Mouse (Mus musculus) limb, embryonic 11.5 days (tissue): ENCODE measurements around the gene Srxn1. TPM values are rescaled to one million over a fixed set of nuclear protein-coding genes. Genes with fewer than 3 reads are reported as not detected.

Experiments used
- ATAC-seq: fragments of 200-750 bp; cut with Nextera tagmentation; 2 replicates; pipeline ENCODE4 v1.8.0; 2017; ENCODE audit warnings: low read depth; ENCODE audit not compliant: insufficient number of reproducible peaks, low FRiP score, low TSS enrichment
- DNase-seq: peaks from one replicate; pipeline ENCODE4 v3.0.0-alpha.2; 2015; ENCODE audit warnings: low spot score
- H3K27ac ChIP-seq: fragments of 300-500 bp; sonication (generic); replicated peaks from 2 replicates; pipeline ENCODE4 v1.5.1; 2014; ENCODE audit warnings: low read depth, mild to moderate bottlenecking, low read length
- H3K27me3 ChIP-seq: fragments of 300-500 bp; sonication (generic); 2 replicates; pipeline ENCODE4 v1.6.1; 2014; ENCODE audit warnings: mild to moderate bottlenecking, low read length, mixed read lengths; ENCODE audit not compliant: control insufficient read depth, insufficient read depth
- H3K36me3 ChIP-seq: fragments of 300-500 bp; sonication (generic); 2 replicates; pipeline ENCODE4 v1.6.1; 2014; ENCODE audit warnings: mild to moderate bottlenecking, low read length, moderate library complexity, mixed read lengths; ENCODE audit not compliant: control insufficient read depth, insufficient read depth
- H3K4me1 ChIP-seq: fragments of 300-500 bp; sonication (generic); 2 replicates; pipeline ENCODE4 v1.6.1; 2014; ENCODE audit warnings: low read length, mixed read lengths; ENCODE audit not compliant: control insufficient read depth, insufficient read depth
- H3K4me2 ChIP-seq: fragments of 300-500 bp; sonication (generic); 2 replicates; pipeline ENCODE4 v1.6.1; 2014; ENCODE audit warnings: low read depth, mild to moderate bottlenecking, moderate library complexity; ENCODE audit not compliant: severe bottlenecking
- H3K4me3 ChIP-seq: fragments of 300-500 bp; sonication (generic); 2 replicates; pipeline ENCODE4 v1.5.1; 2014; ENCODE audit warnings: low read depth, low read length
- H3K9ac ChIP-seq: fragments of 300-500 bp; sonication (generic); 2 replicates; pipeline ENCODE4 v1.6.1; 2014; ENCODE audit warnings: mild to moderate bottlenecking, low read length
- H3K9me3 ChIP-seq: fragments of 300-500 bp; sonication (generic); 2 replicates; pipeline ENCODE4 v1.6.1; 2016; ENCODE audit warnings: low read length; ENCODE audit not compliant: control insufficient read depth
- WGBS: fragments of 180-500 bp; shearing (Covaris S2); extraction: QIAGEN DNeasy Blood & Tissue Kit; methylation state at CpG from one replicate; pipeline ENCODE4 v1.1.7; 2014; 5-methylcytosine and 5-hydroxymethylcytosine counted together
- polyA plus RNA-seq: library from polyadenylated mRNA; unstranded; fragments of >200 nt; fragmentation: Nextera tagmentation; extraction: Ambion mirVana; gene quantifications from 2 replicates; pipeline ENCODE4 v1.2.1, GENCODE M21; 2014

Gene Srxn1
- polyA plus RNA-seq, 1 experiment from 2014 or later: 8.9 TPM

DNA sequence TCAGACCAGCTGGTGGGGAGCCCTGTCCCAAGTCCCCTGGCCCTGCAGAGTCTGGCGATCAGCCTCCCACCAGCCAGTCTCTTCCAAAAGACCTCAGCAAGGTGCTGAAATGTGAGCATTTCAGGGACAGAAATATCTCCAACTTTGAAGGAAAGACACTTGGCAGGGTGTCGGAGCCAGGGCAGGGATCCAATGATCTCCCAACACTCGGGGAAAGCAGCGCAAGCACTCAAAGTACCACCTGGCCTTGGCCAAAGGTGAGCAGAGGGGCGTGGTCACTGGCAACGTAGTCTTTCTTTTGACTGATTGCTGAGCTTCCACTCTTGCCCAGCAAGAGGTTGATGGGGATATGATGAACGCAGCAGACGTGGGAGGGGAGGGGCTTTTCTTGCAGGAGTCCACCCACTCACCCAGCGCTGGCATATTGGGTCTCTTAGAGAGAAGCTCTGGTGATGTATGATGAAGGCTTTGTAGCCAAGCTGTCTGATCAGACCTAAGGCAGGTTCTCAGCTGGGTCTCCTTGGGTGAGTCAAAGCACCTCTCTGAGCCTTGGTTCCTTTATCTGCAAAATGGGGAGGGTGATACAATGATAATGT, 29.9 kb upstream of the Srxn1 start:
- 43% methylated on average over 9 of the region's 9 CpGs for WGBS
- no peak overlapping the region for H3K4me2 ChIP-seq
- no peak overlapping the region for H3K4me3 ChIP-seq
- ATAC-seq (no peak), DNase-seq (no peak)
- H3K27me3 ChIP-seq: peaks cover 17% of the 10 kb centered on the region
- no peak overlapping the region for H3K27ac ChIP-seq
- no peaks in the 10 kb centered on the region for H3K4me1 ChIP-seq
- no peak overlapping the region for H3K9ac ChIP-seq
- no peaks in the 10 kb centered on the region for H3K9me3 ChIP-seq
- H3K36me3 ChIP-seq: no peaks in the 10 kb centered on the region

DNA sequence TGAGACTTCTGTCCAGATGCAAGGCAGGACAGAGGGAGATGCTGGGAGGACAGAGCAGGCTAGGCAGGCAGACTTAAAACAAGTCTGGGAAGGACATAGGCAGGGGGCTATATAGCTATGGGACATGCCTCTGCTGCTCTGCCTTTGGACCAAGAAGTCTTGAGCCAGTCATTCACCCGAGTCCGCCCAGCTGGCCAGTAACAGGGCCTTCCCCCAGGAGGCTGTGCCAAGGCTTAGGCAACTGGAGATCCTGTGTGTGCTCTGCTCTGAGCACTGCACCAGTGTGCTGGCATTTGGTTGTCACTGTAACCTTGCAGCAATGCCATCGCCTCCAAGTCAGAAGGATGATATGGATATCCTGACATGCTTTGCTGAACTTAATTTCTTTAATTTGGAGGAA, 28.0 kb upstream of the Srxn1 start:
- DNase-seq (no peak), ATAC-seq (no peak)
- H3K4me2 ChIP-seq: no peak overlapping the region
- H3K27ac ChIP-seq: no peak overlapping the region
- WGBS: 62% methylated on average over 3 of the region's 3 CpGs
- H3K9me3 ChIP-seq: no peaks in the 10 kb centered on the region
- H3K4me1 ChIP-seq: peaks cover 12% of the 10 kb centered on the region
- no peaks in the 10 kb centered on the region for H3K36me3 ChIP-seq
- H3K4me3 ChIP-seq: no peak overlapping the region
- peaks cover 31% of the 10 kb centered on the region for H3K27me3 ChIP-seq
- H3K9ac ChIP-seq: no peak overlapping the region

DNA sequence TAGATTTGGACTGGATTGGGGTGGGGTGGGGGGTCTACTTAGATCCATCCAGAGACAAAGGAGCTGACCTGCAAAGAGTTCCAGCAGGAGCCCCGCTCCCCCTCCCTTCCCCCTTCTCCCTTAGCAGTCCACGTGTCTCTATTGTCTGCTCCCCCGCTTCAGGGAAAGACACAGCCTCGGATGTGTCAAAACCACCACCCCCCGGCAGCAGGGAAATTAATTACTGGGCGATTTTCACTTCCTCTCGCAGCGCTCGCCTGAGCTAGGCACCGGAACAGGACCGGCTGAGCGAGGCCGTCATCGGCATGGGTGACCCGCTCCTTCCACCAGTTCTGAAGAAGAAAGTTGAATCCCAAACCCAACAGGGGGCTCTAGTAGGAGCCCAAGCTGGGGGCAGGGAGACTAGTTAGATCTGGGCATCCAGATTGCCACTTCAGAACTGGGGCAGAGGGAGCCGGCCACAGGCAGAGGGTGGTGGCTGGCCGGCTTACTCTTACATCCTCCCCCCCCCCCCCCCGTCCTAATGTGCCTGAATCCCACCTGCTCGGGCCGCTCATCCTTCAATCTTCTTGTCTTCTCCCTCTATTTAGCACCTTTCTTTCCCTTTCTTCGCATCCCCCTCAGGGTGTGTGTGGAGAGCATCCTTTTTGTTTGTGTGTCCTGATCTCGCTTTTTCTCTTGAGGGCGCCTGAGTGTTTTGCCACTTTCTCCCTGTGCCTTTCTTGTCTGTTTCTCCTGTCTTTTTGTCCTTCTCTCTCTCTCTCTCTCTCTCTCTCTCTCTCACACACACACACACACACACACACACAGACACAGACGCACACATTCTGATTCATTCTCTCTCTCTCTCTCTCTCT, 24.4 kb upstream of the Srxn1 start, which contains the start of gene Scrt2:
Scrt2 (plus strand) TSS at position 845 of the 857 bp plus-strand sequence.
- Histone ChIP-seq H3K27ac (no peak within 1 kb of the TSS), H3K4me1 (peaks cover 12% of the 10 kb centered on the region), H3K4me3 (peak within 1 kb of the TSS; percentile 12), H3K36me3 (no peaks in the 10 kb centered on the region), H3K9ac (no peak within 1 kb of the TSS), H3K9me3 (no peaks in the 10 kb centered on the region), H3K4me2 (peak within 1 kb of the TSS; percentile 41), H3K27me3 (peaks cover 35% of the 10 kb centered on the region)
- ATAC-seq (no peak), DNase-seq (no peak)
- WGBS: under 1% methylated on average over 23 of the region's 24 CpGs

DNA sequence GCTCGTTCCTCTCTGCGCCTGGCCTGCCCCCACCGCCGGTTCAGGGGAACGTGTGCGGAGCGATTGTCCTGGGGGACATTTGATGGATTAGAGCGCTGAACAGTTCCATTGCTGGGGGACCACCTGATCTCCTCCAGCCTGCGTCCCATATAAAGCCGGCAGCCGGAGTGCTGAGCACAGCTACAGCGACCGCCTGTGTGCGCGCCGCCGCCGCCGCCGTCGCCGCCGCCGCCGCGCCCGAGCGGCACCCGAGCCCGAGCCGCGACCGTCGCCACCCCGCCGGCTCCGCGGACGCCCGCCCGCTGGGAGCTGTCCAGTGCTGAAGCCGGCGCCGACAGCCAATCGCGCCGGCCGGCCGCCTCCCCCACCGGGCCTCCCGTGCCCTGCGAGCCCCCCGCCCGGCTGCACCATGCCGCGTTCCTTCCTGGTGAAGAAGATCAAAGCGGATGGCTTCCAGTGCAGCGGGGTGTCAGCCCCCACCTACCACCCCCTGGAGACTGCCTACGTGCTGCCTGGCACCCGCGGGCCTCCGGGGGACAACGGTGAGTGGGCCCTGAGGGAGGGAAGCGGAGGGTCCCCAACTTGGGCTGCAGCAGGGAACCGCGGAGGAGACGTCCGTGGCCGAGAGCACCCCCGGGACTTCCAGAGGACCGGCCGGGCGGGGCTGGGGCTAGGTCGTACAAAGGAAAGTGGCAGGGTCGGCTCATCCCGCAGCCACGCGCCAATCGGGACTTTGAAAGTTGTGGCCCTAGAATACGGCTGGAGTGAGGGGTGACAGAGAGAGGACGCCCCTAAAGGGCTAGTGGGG, 23.5 kb upstream of the Srxn1 start:
- no peaks in the 10 kb centered on the region for H3K9me3 ChIP-seq
- H3K36me3 ChIP-seq: no peaks in the 10 kb centered on the region
- H3K4me3 ChIP-seq: peak overlapping the region; percentile 12
- H3K9ac ChIP-seq: no peak overlapping the region
- WGBS: under 1% methylated on average over 64 of the region's 81 CpGs
- peak overlapping the region; percentile 41 for H3K4me2 ChIP-seq
- ATAC-seq (peak; percentile 75), DNase-seq (peak; percentile 90)
- H3K27ac ChIP-seq: no peak overlapping the region
- peaks cover 35% of the 10 kb centered on the region for H3K27me3 ChIP-seq
- H3K4me1 ChIP-seq: peaks cover 12% of the 10 kb centered on the region

DNA sequence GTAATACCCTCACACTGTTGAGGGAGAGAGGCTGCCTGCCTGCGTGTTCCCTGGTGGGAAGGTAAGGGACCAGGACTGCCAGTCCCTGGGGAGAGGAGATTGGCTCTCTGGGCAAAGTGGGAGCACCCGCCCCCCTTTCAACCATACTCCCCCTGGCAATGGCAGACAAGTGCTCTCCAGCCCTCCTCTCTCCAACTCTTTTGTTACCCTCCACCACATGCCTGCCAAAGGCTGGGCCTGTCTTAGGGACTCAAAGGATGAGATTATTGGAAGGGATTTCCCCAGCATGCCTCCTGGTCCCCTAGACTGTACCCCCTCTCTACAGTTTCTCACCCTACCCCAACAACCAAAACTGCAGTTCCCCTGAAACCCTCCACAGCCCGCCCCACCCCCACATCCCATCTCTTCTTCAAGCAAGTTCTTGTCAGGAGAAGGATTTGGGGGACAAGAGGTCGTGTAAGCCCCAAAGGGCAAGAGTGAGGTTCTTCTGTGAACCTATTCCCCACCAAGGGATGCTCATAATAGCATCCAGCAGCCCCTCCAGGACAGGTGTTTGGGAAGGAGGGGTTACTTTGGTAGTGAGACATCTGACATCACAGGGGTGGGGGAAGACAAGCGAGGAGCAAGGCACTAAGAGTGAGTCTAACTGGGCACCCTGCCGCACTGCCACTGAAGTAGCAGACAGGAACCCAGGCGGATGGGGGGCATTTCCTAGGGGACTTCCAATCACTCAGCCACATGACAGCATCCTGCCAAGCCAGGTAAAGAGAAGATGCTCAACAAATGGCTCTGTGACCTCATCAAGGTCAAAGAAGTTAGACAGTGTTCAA, 22.6 kb upstream of the Srxn1 start:
- ATAC-seq (peak; percentile 22; the same call in 1 of the 2 replicates), DNase-seq (no peak)
- Histone ChIP-seq H3K36me3 (no peaks in the 10 kb centered on the region), H3K9me3 (no peaks in the 10 kb centered on the region), H3K4me3 (no peak overlapping the region), H3K4me2 (no peak overlapping the region), H3K27ac (no peak overlapping the region), H3K27me3 (peaks cover 37% of the 10 kb centered on the region), H3K4me1 (peaks cover 12% of the 10 kb centered on the region), H3K9ac (no peak overlapping the region)
- 16% methylated on average over 7 of the region's 7 CpGs for WGBS

DNA sequence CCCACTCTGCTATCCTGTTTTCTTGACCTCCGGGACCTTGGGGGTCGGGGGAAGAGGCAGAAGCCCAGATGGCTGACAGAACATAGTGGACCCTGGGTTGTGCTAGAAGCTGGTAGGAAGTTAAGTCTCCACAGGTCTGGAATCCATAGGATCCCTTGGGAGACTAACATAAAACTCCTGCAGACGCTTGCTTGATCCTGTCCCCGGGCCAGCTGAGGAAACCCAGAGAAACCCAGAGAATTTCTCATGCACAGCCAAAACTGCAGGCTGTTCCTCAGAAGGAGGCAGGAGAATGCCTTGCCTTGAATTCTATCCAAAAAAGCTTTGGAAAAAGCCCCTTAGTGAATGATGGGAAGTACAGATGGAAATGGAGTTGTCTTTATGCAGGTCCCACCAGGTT, 21.9 kb upstream of the Srxn1 start:
- Histone ChIP-seq H3K9me3 (no peaks in the 10 kb centered on the region), H3K27ac (no peak overlapping the region), H3K4me3 (no peak overlapping the region), H3K27me3 (peaks cover 37% of the 10 kb centered on the region), H3K36me3 (no peaks in the 10 kb centered on the region), H3K9ac (no peak overlapping the region), H3K4me1 (peaks cover 12% of the 10 kb centered on the region), H3K4me2 (no peak overlapping the region)
- 74% methylated on average over 4 of the region's 4 CpGs for WGBS
- ATAC-seq (no peak), DNase-seq (no peak)

DNA sequence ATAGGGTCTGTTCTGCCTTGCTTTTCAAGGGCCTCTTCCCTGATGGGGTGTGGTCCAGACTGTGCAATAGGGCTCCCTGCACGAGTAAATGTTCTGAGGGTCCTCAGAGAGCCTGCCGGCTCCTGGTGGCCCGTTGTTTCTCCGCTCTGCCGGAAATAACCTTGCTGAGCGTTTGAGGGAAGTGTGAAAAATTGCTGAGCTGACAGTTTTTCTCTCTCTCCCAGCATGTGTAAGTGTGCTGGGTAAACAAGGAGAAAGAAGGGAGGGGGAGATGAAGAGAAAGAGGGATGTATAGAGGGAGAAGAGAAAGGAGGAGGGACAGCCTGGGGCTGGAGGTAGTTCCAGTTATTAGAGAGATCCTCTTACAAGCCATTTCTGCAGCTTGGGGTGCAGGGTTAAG, 21.0 kb upstream of the Srxn1 start:
- no peak overlapping the region for H3K27ac ChIP-seq
- ATAC-seq (no peak), DNase-seq (no peak)
- no peak overlapping the region for H3K9ac ChIP-seq
- no peak overlapping the region for H3K4me2 ChIP-seq
- H3K4me3 ChIP-seq: no peak overlapping the region
- no peaks in the 10 kb centered on the region for H3K9me3 ChIP-seq
- H3K36me3 ChIP-seq: no peaks in the 10 kb centered on the region
- H3K27me3 ChIP-seq: peaks cover 34% of the 10 kb centered on the region
- peaks cover 12% of the 10 kb centered on the region for H3K4me1 ChIP-seq
- whole genome bisulfite sequencing: 76% methylated on average over 6 of the region's 6 CpGs

DNA sequence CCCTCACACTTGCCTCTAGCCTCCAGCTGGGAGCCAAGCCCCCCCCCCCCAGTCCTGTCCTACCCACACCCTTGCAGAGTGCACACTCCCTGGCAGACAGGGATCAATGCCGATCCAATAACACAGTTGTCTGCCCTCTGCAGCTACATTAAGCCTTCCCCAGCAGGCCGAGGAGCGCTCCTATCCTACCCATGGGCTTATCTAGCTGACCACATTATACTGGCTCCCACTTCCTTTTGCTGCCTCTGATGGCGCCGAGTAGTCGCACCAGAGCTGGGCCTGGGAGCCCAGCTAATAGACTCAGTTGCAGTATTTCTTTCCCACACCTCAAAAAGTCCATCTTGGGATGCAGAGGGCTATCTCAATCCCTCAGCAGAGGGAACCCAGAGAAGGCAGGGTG, 19.9 kb upstream of the Srxn1 start:
- ATAC-seq (no peak), DNase-seq (no peak)
- WGBS: 77% methylated on average over 6 of the region's 6 CpGs
- no peak overlapping the region for H3K27ac ChIP-seq
- no peak overlapping the region for H3K9ac ChIP-seq
- no peak overlapping the region for H3K4me3 ChIP-seq
- no peaks in the 10 kb centered on the region for H3K9me3 ChIP-seq
- peaks cover 12% of the 10 kb centered on the region for H3K4me1 ChIP-seq
- H3K4me2 ChIP-seq: no peak overlapping the region
- H3K27me3 ChIP-seq: peaks cover 23% of the 10 kb centered on the region
- H3K36me3 ChIP-seq: no peaks in the 10 kb centered on the region
